In genomic region chr15:80132993-80133586, GRCm38 (mm10) we compare ENCODE assay signal across 7 mouse cellular contexts. TPM values are rescaled to one million over a fixed set of nuclear protein-coding genes. Genes with fewer than 3 reads are reported as not detected.
DNase-seq lines count a peak whose midpoint lies in the region; ATAC-seq lines count a peak whose summit lies in the region.

TSS of gene Tab1 (plus strand) at chr15:80133127.

- WGBS in intestine, embryonic 15.5 days = under 1% methylated on average over 59 of the region's 59 CpGs
- WGBS in midbrain, embryonic 10.5 days = under 1% methylated on average over 59 of the region's 59 CpGs

- H3K27ac ChIP-seq in intestine, embryonic 15.5 days = peak within 1 kb of the TSS; percentile 99
- peak within 1 kb of the TSS; percentile 99 for H3K27ac ChIP-seq in midbrain, embryonic 10.5 days (replicated peaks)

- intact Hi-C loops in gastrocnemius, postnatal 36 days (cut with DNase I) = loop anchor here (5.0 kb wide), 1 partner anchor 36 kb away; no protein-coding TSS in a partner anchor
- intact Hi-C loops in left cerebral cortex, postnatal 25 days (cut with DNase I) = loop anchor here (2.0 to 5.0 kb wide), 2 partner anchors 42 to 99 kb away; partner anchors contain the start of genes Mief1, Rpl3 and Syngr1

- H3K27me3 ChIP-seq in intestine, embryonic 15.5 days (replicated peaks) = no peaks in the 10 kb centered on the region
- no peaks in the 10 kb centered on the region for H3K27me3 ChIP-seq in midbrain, embryonic 10.5 days (ENCODE audit: low read depth, poor library complexity, severe bottlenecking)

- no peaks in the 10 kb centered on the region for H3K36me3 ChIP-seq in intestine, embryonic 15.5 days
- peaks cover 23% of the 10 kb centered on the region for H3K36me3 ChIP-seq in midbrain, embryonic 10.5 days

- H3K9ac ChIP-seq in intestine, embryonic 15.5 days = peak within 1 kb of the TSS; percentile 84

- H3K9me3 ChIP-seq in intestine, embryonic 15.5 days = no peaks in the 10 kb centered on the region
- no peaks in the 10 kb centered on the region for H3K9me3 ChIP-seq in midbrain, embryonic 10.5 days (replicated peaks)

- H3K4me2 ChIP-seq in intestine, embryonic 15.5 days (replicated peaks) = peak within 1 kb of the TSS; percentile 87

- ATAC-seq in intestine, embryonic 15.5 days = peak; percentile 95

- H3K4me1 ChIP-seq in intestine, embryonic 15.5 days (replicated peaks) = peaks cover 28% of the 10 kb centered on the region
- peaks cover 31% of the 10 kb centered on the region for H3K4me1 ChIP-seq in midbrain, embryonic 10.5 days

- peak within 1 kb of the TSS; percentile 67 for H3K4me3 ChIP-seq in intestine, embryonic 15.5 days (replicated peaks)
- H3K4me3 ChIP-seq in midbrain, embryonic 10.5 days = peak within 1 kb of the TSS; percentile 88

- DNase-seq in adrenal gland, adult 18-20 months (ENCODE audit: low spot score in 2 of 2) = peak; percentile 91
- peak; percentile 97 for DNase-seq in embryo, embryonic 11 days
- peak; percentile 86 to 89 for DNase-seq in gastrocnemius, postnatal 36 days
- DNase-seq in left cerebral cortex, postnatal 25 days (ENCODE audit: low spot score in 2 of 2) = peak; percentile 93
- DNase-seq in midbrain, embryonic 10.5 days (ENCODE audit: low spot score) = peak; percentile 94
- DNase-seq in right cerebral cortex, postnatal 4 days = peak; percentile 93

RNA-seq across cellular contexts. Expression of gene Tab1, which starts in this region (rescaled TPM):
- total RNA-seq in adrenal gland, adult 18-20 months (2021) = 1 to 10 TPM; 9.3 to 9.4 TPM
- total RNA-seq in gastrocnemius, postnatal 36 days (2021) = 10 to 100 TPM; 11.9 to 16.4 TPM
- 28.5 and 29.0 TPM in 2 replicates for polyA plus RNA-seq in intestine, embryonic 15.5 days (2015; fragmentation: Nextera tagmentation; extraction: Ambion mirVana)
- 10 to 100 TPM; 22.3 to 28.6 TPM for total RNA-seq in left cerebral cortex, postnatal 25 days (2021)
- polyA plus RNA-seq in midbrain, embryonic 10.5 days (2016; fragmentation: Nextera tagmentation; extraction: Ambion mirVana) = 40.0 and 48.9 TPM in 2 replicates

Comparison
In these comparisons a context has a peak if more than half of its experiments do, and no peak if none do; other contexts are left out.
1. Peak in every context shown above with its lines: DNase-seq, ATAC-seq, H3K4me3 ChIP-seq and H3K27ac ChIP-seq.